Mouse (Mus musculus) midbrain, embryonic 11.5 days (tissue): ENCODE measurements at regions not wholly inside any gene's neighbourhood (a gene's known extent, or its start where the extent isn't known, plus 50 kb on each side); places are given as distances from the start of the nearest gene placed in this dataset. TPM values are rescaled to one million over a fixed set of nuclear protein-coding genes. Genes with fewer than 3 reads are reported as not detected.

Experiments
- ATAC-seq: fragments of 200-750 bp; cut with Nextera tagmentation; 2 replicates; pipeline ENCODE4 v1.8.0; 2017; ENCODE audit warnings: moderate TSS enrichment, moderate library complexity; ENCODE audit not compliant: low FRiP score
- DNase-seq: peaks from one replicate; pipeline ENCODE4 v3.0.0; 2015; ENCODE audit warnings: low spot score; ENCODE audit errors: missing footprints
- H3K27ac ChIP-seq: fragments of 300-500 bp; sonication (generic); 2 replicates; pipeline ENCODE4 v1.5.1; 2014; ENCODE audit warnings: low read depth, low read length
- H3K27me3 ChIP-seq: fragments of 300-500 bp; sonication (generic); 2 replicates; pipeline ENCODE4 v1.6.1; 2014; ENCODE audit warnings: mild to moderate bottlenecking, low read length, moderate library complexity, mixed read lengths; ENCODE audit not compliant: control insufficient read depth, insufficient read depth
- H3K36me3 ChIP-seq: fragments of 300-500 bp; sonication (generic); 2 replicates; pipeline ENCODE4 v1.6.1; 2014; ENCODE audit warnings: mild to moderate bottlenecking, low read length, moderate library complexity, mixed read lengths; ENCODE audit not compliant: control insufficient read depth, insufficient read depth
- H3K4me1 ChIP-seq: fragments of 300-500 bp; sonication (generic); 2 replicates; pipeline ENCODE4 v1.6.1; 2014; ENCODE audit warnings: low read length; ENCODE audit not compliant: control insufficient read depth, insufficient read depth
- H3K4me2 ChIP-seq: fragments of 300-500 bp; sonication (generic); 2 replicates; pipeline ENCODE4 v1.6.1; 2014; ENCODE audit warnings: mild to moderate bottlenecking, moderate library complexity
- H3K4me3 ChIP-seq: fragments of 300-500 bp; sonication (generic); 2 replicates; pipeline ENCODE4 v1.5.1; 2014; ENCODE audit warnings: low read depth, low read length
- H3K9ac ChIP-seq: fragments of 300-500 bp; sonication (generic); 2 replicates; pipeline ENCODE4 v1.6.1; 2014; ENCODE audit warnings: low read length
- H3K9me3 ChIP-seq: fragments of 300-500 bp; sonication (generic); 2 replicates; pipeline ENCODE4 v1.6.1; 2016; ENCODE audit warnings: low read length; ENCODE audit not compliant: control insufficient read depth
- WGBS: fragments of 180-500 bp; shearing (Covaris S2); extraction: QIAGEN DNeasy Blood & Tissue Kit; methylation state at CpG from one replicate; pipeline ENCODE4 v1.1.7; 2014; 5-methylcytosine and 5-hydroxymethylcytosine counted together
- microRNA-seq: library from miRNA; unstranded; fragments of <30 nt; microRNA quantifications from one replicate; pipeline ENCODE4, GENCODE M21; 2017

GRCm38 (mm10) chr1:67981386-67981785, 858.6 kb downstream of the Cps1 start:
- H3K9ac ChIP-seq = no peak overlapping the region
- H3K4me2 ChIP-seq = no peak overlapping the region
- H3K36me3 ChIP-seq = no peaks in the 10 kb centered on the region
- WGBS = 94% methylated on average over 4 of the region's 4 CpGs
- no peak for DNase-seq
- no peak overlapping the region for H3K27ac ChIP-seq
- H3K9me3 ChIP-seq = no peaks in the 10 kb centered on the region; the same call in 1 of the 2 replicates
- no peaks in the 10 kb centered on the region for H3K27me3 ChIP-seq
- no peak overlapping the region for H3K4me3 ChIP-seq
- H3K4me1 ChIP-seq = no peaks in the 10 kb centered on the region
- ATAC-seq = no peak

Small RNAs in the stretch of these regions (microRNA-seq; reads per million reads assigned to microRNA genes)
- not detected for gene Gm23189
